Mouse (Mus musculus) forelimb bud, embryonic 11.5 days (tissue): ENCODE measurements at regions not wholly inside any gene's neighbourhood (a gene's known extent, or its start where the extent isn't known, plus 50 kb on each side); places are given as distances from the start of the nearest gene placed in this dataset.

Experiments
- DNase-seq: peaks from one replicate; pipeline ENCODE4 v3.0.0-alpha.2; 2012; ENCODE audit warnings: low read depth, low spot score

GRCm38 (mm10) chr8:89107895-89108660 lies 64.1 kb upstream of the Sall1 start:
- DNase-seq: peak; percentile 60

- no peak for DNase-seq
Measured at GRCm38 (mm10) chr8:89106346-89106745, 62.4 kb upstream of the Sall1 start.

GRCm38 (mm10) chr8:89097396-89097795 lies 53.4 kb upstream of the Sall1 start:
- no peak for DNase-seq
